Mouse (Mus musculus) heart, embryonic 12.5 days (tissue): Measurements from ENCODE around the gene Fus. TPM values are rescaled to one million over a fixed set of nuclear protein-coding genes. Genes with fewer than 3 reads are reported as not detected.
A peak's percentile ranks its signal among the peaks of the same experiment; 100 is the strongest.
"Not testable (repeated sequence)": the region's sequence is repeated elsewhere in the genome, so short reads cannot be mapped to it uniquely, and the experiment has no call there.

Experiments used
- ATAC-seq: fragments of 200-750 bp; cut with Nextera tagmentation; 2 replicates; pipeline ENCODE4 v1.8.0; 2017; ENCODE audit warnings: moderate TSS enrichment, moderate library complexity; ENCODE audit not compliant: insufficient number of reproducible peaks, low FRiP score
- H3K27ac ChIP-seq: fragments of 300-500 bp; sonication (generic); 2 replicates; pipeline ENCODE4 v1.5.1; 2016; ENCODE audit warnings: mild to moderate bottlenecking, moderate library complexity; ENCODE audit not compliant: poor library complexity, severe bottlenecking
- H3K27me3 ChIP-seq: fragments of 300-500 bp; sonication (generic); replicated peaks from 2 replicates; pipeline ENCODE4 v1.6.1; 2016; ENCODE audit warnings: mild to moderate bottlenecking, moderate library complexity
- H3K36me3 ChIP-seq: fragments of 300-500 bp; sonication (generic); 2 replicates; pipeline ENCODE4 v1.6.1; 2016; ENCODE audit warnings: mild to moderate bottlenecking, moderate library complexity
- H3K4me1 ChIP-seq: fragments of 300-500 bp; sonication (generic); replicated peaks from 2 replicates; pipeline ENCODE4 v1.6.1; 2016; ENCODE audit warnings: mild to moderate bottlenecking
- H3K4me2 ChIP-seq: fragments of 300-500 bp; sonication (generic); 2 replicates; pipeline ENCODE4 v1.6.1; 2016; ENCODE audit warnings: mild to moderate bottlenecking, moderate library complexity
- H3K4me3 ChIP-seq: fragments of 300-500 bp; sonication (generic); 2 replicates; pipeline ENCODE4 v1.5.1; 2016; ENCODE audit warnings: mild to moderate bottlenecking
- H3K9ac ChIP-seq: fragments of 300-500 bp; sonication (generic); 2 replicates; pipeline ENCODE4 v1.6.1; 2016; ENCODE audit warnings: mild to moderate bottlenecking, moderate library complexity
- H3K9me3 ChIP-seq: fragments of 300-500 bp; sonication (generic); replicated peaks from 2 replicates; pipeline ENCODE4 v1.6.1; 2016; ENCODE audit warnings: mild to moderate bottlenecking, moderate library complexity
- WGBS: fragments of 180-500 bp; shearing (Covaris S2); methylation state at CpG from one replicate; pipeline ENCODE4 v1.1.7; 2016; 5-methylcytosine and 5-hydroxymethylcytosine counted together
- polyA plus RNA-seq: library from polyadenylated mRNA; unstranded; fragments of >200 nt; fragmentation: Nextera tagmentation; extraction: Ambion mirVana; gene quantifications from 2 replicates; pipeline ENCODE4 v1.2.1, GENCODE M21; 2016

Gene Fus
- polyA plus RNA-seq, 1 experiment from 2014 or later, result 335 TPM

GRCm38 (mm10) chr7:128009715-128010340, 42.6 kb downstream of the Fus start:
- Histone ChIP-seq H3K36me3 (no peaks in the 10 kb centered on the region), H3K27ac (no peak overlapping the region), H3K4me1 (peaks cover 7% of the 10 kb centered on the region), H3K27me3 (peaks cover 44% of the 10 kb centered on the region), H3K9me3 (no peaks in the 10 kb centered on the region), H3K4me2 (peak overlapping the region; percentile 60), H3K9ac (0 out of 2 replicates have a peak overlapping the region, but pooled peaks have one; percentile 39), H3K4me3 (peak overlapping the region; percentile 9; the same call in 1 of the 2 replicates)
- WGBS, result 31% methylated on average over 40 of the region's 40 CpGs
- ATAC-seq, result peak; percentile 42; the same call in 1 of the 2 replicates

- Histone ChIP-seq H3K9ac (no peak overlapping the region), H3K27ac (no peak overlapping the region), H3K4me2 (no peak overlapping the region), H3K4me3 (no peak overlapping the region), H3K9me3 (no peaks in the 10 kb centered on the region), H3K36me3 (no peaks in the 10 kb centered on the region), H3K4me1 (peaks cover 5% of the 10 kb centered on the region; the same call in 1 of the 2 replicates), H3K27me3 (peaks cover 29% of the 10 kb centered on the region)
- WGBS, result 75% methylated on average over 13 of the region's 13 CpGs
- ATAC-seq, result no peak
Observed at GRCm38 (mm10) chr7:128012136-128012780, 45.0 kb downstream of the Fus start.

- H3K27me3 ChIP-seq, result peaks cover 24% of the 10 kb centered on the region
- peaks cover 1% of the 10 kb centered on the region; the same call in 1 of the 2 replicates for H3K9me3 ChIP-seq
- peaks cover 5% of the 10 kb centered on the region; the same call in 1 of the 2 replicates for H3K4me1 ChIP-seq
- no peaks in the 10 kb centered on the region for H3K36me3 ChIP-seq
- ATAC-seq, result no peak
- WGBS, result 83% methylated on average over 13 of the region's 13 CpGs
- H3K4me3 ChIP-seq, result no peak overlapping the region
- H3K4me2 ChIP-seq, result no peak overlapping the region
- H3K27ac ChIP-seq, result no peak overlapping the region
- no peak overlapping the region for H3K9ac ChIP-seq
Observed at GRCm38 (mm10) chr7:128013116-128013515, 45.9 kb downstream of the Fus start.

- H3K27me3 ChIP-seq, H3K36me3 ChIP-seq, H3K4me3 ChIP-seq, H3K9ac ChIP-seq, H3K9me3 ChIP-seq, H3K4me1 ChIP-seq, ATAC-seq, H3K4me2 ChIP-seq, H3K27ac ChIP-seq: not testable (repeated sequence)
- WGBS, result 54% methylated on average over 5 of the region's 5 CpGs
Observed at GRCm38 (mm10) chr7:128016134-128016533, 48.9 kb downstream of the Fus start.

GRCm38 (mm10) chr7:128016650-128017049, 49.4 kb downstream of the Fus start:
- H3K4me1 ChIP-seq, result no peaks in the 10 kb centered on the region
- 87% methylated on average over 6 of the region's 6 CpGs for whole genome bisulfite sequencing

GRCm38 (mm10) chr7:128018275-128018674, 51.0 kb downstream of the Fus start:
- Histone ChIP-seq H3K4me2 (no peak overlapping the region), H3K9me3 (peaks cover 3% of the 10 kb centered on the region; the same call in 1 of the 2 replicates), H3K36me3 (no peaks in the 10 kb centered on the region), H3K4me3 (no peak overlapping the region), H3K27ac (no peak overlapping the region), H3K4me1 (no peaks in the 10 kb centered on the region), H3K27me3 (no peaks in the 10 kb centered on the region), H3K9ac (no peak overlapping the region)
- no peak for ATAC-seq
- WGBS, result 83% methylated on average over 3 of the region's 3 CpGs

More at GRCm38 (mm10) chr7:128016650-128017049, 49.4 kb downstream of the Fus start:
- H3K9me3 ChIP-seq, result peaks cover 3% of the 10 kb centered on the region; the same call in 1 of the 2 replicates
- ATAC-seq, result no peak
- H3K27ac ChIP-seq, result no peak overlapping the region
- no peaks in the 10 kb centered on the region for H3K27me3 ChIP-seq
- H3K36me3 ChIP-seq, result no peaks in the 10 kb centered on the region
- no peak overlapping the region for H3K4me2 ChIP-seq
- no peak overlapping the region for H3K9ac ChIP-seq
- H3K4me3 ChIP-seq, result no peak overlapping the region

GRCm38 (mm10) chr7:128019187-128019586, 51.9 kb downstream of the Fus start:
- H3K9ac ChIP-seq, result no peak overlapping the region
- no peak overlapping the region for H3K27ac ChIP-seq
- peaks cover 3% of the 10 kb centered on the region; the same call in 1 of the 2 replicates for H3K9me3 ChIP-seq
- WGBS, result 59% methylated on average over 2 of the region's 2 CpGs
- H3K4me1 ChIP-seq, result no peaks in the 10 kb centered on the region
- H3K27me3 ChIP-seq, result no peaks in the 10 kb centered on the region
- no peaks in the 10 kb centered on the region for H3K36me3 ChIP-seq
- H3K4me3 ChIP-seq, result no peak overlapping the region
- no peak for ATAC-seq
- no peak overlapping the region for H3K4me2 ChIP-seq

GRCm38 (mm10) chr7:128022974-128023373, 55.7 kb downstream of the Fus start:
- Histone ChIP-seq H3K9ac (no peak overlapping the region), H3K27me3 (no peaks in the 10 kb centered on the region), H3K9me3 (peaks cover 3% of the 10 kb centered on the region; the same call in 1 of the 2 replicates), H3K4me1 (no peaks in the 10 kb centered on the region), H3K4me2 (no peak overlapping the region), H3K4me3 (no peak overlapping the region), H3K36me3 (no peaks in the 10 kb centered on the region), H3K27ac (no peak overlapping the region)
- ATAC-seq, result no peak
- 57% methylated on average over 8 of the region's 8 CpGs for WGBS

- Histone ChIP-seq H3K4me1 (no peaks in the 10 kb centered on the region), H3K9me3 (no peaks in the 10 kb centered on the region), H3K9ac (no peak overlapping the region), H3K4me2 (no peak overlapping the region), H3K27ac (no peak overlapping the region), H3K4me3 (no peak overlapping the region), H3K36me3 (no peaks in the 10 kb centered on the region), H3K27me3 (no peaks in the 10 kb centered on the region)
- WGBS, result 80% methylated on average over 4 of the region's 4 CpGs
- ATAC-seq, result no peak
Observed at GRCm38 (mm10) chr7:128023565-128023964, 56.3 kb downstream of the Fus start.

- Histone ChIP-seq H3K4me1 (no peaks in the 10 kb centered on the region), H3K27ac (no peak overlapping the region), H3K9me3 (no peaks in the 10 kb centered on the region), H3K36me3 (no peaks in the 10 kb centered on the region), H3K27me3 (no peaks in the 10 kb centered on the region), H3K9ac (no peak overlapping the region), H3K4me3 (no peak overlapping the region), H3K4me2 (no peak overlapping the region)
- 85% methylated on average over 9 of the region's 9 CpGs for WGBS
- ATAC-seq, result no peak
Observed at GRCm38 (mm10) chr7:128024364-128024763, 57.1 kb downstream of the Fus start.

GRCm38 (mm10) chr7:128024932-128025331, 57.7 kb downstream of the Fus start:
- Histone ChIP-seq H3K36me3 (no peaks in the 10 kb centered on the region), H3K4me2 (no peak overlapping the region), H3K4me1 (no peaks in the 10 kb centered on the region), H3K27me3 (no peaks in the 10 kb centered on the region), H3K27ac (no peak overlapping the region), H3K4me3 (no peak overlapping the region), H3K9me3 (no peaks in the 10 kb centered on the region), H3K9ac (no peak overlapping the region)
- no peak for ATAC-seq
- WGBS, result 73% methylated on average over 4 of the region's 4 CpGs
